Mouse (Mus musculus) ZHBTc4 (cell line): ENCODE measurements at regions not wholly inside any gene's neighbourhood (a gene's known extent, or its start where the extent isn't known, plus 50 kb on each side); places are given as distances from the start of the nearest gene placed in this dataset.

Source experiments
- DNase-seq: peaks from one replicate; pipeline ENCODE4 v3.0.0-alpha.2; 2011; ENCODE audit warnings: low read depth, low spot score

GRCm38 (mm10) chr2:28349911-28350310, 96.7 kb upstream of the Ppp1r26 start:
- no peak for DNase-seq

- no peak for DNase-seq
Observed at GRCm38 (mm10) chr2:28351445-28351844, 95.2 kb upstream of the Ppp1r26 start.

GRCm38 (mm10) chr2:28352903-28353302, 93.7 kb upstream of the Ppp1r26 start:
- no peak for DNase-seq

GRCm38 (mm10) chr2:28362199-28362598, 84.4 kb upstream of the Ppp1r26 start:
- DNase-seq: no peak

- DNase-seq: no peak
Observed at GRCm38 (mm10) chr2:28364623-28365022, 82.0 kb upstream of the Ppp1r26 start.

GRCm38 (mm10) chr2:28365756-28366155, 80.8 kb upstream of the Ppp1r26 start:
- no peak for DNase-seq

- DNase-seq: peak; percentile 78
Observed at GRCm38 (mm10) chr2:28374838-28375237, 71.8 kb upstream of the Ppp1r26 start.

- DNase-seq: no peak
Observed at GRCm38 (mm10) chr2:28377948-28378822, 68.4 kb upstream of the Ppp1r26 start.

- DNase-seq: no peak
Observed at GRCm38 (mm10) chr2:28382051-28382802, 64.4 kb upstream of the Ppp1r26 start.

GRCm38 (mm10) chr2:28384875-28385274, 61.7 kb upstream of the Ppp1r26 start:
- no peak for DNase-seq

GRCm38 (mm10) chr2:28386784-28387183, 59.8 kb upstream of the Ppp1r26 start:
- no peak for DNase-seq

GRCm38 (mm10) chr2:28387422-28387836, 59.2 kb upstream of the Ppp1r26 start:
- DNase-seq: no peak

GRCm38 (mm10) chr2:28387926-28388325, 58.7 kb upstream of the Ppp1r26 start:
- DNase-seq: no peak

GRCm38 (mm10) chr2:28389703-28390102, 56.9 kb upstream of the Ppp1r26 start:
- no peak for DNase-seq

- no peak for DNase-seq
Observed at GRCm38 (mm10) chr2:28395391-28395790, 51.2 kb upstream of the Ppp1r26 start.
